Mouse (Mus musculus) forelimb bud, embryonic 11.5 days (tissue): ENCODE measurements at regions not wholly inside any gene's neighbourhood (a gene's known extent, or its start where the extent isn't known, plus 50 kb on each side); places are given as distances from the start of the nearest gene placed in this dataset.
A peak's percentile ranks its signal among the peaks of the same experiment; 100 is the strongest.

Source experiments
- DNase-seq: peaks from one replicate; pipeline ENCODE4 v3.0.0-alpha.2; 2012; ENCODE audit warnings: low read depth, low spot score

GRCm38 (mm10) chr14:25272366-25273156 is 186.4 kb upstream of the Zmiz1 start:
- peak; percentile 27 for DNase-seq

DNA sequence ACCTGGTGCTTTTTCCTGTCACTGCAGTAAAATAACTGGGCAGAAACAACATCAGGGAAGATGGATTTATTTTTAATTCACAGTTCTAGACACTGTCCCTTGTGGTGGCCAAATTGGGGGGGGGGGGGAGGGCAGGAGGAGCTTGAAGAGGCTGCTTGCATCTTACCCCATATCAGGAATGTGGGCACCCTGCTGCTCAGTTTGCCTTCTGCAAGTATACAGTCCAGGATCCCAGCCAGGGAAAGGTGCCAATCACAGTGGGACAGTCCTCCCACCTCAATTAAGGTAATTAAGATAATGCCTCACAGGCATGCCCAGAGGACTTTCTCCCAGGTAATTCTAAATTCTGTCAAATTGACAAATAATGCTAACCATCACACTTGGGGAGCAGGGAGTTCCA is 179.2 kb upstream of the Zmiz1 start:
- DNase-seq = no peak

DNA sequence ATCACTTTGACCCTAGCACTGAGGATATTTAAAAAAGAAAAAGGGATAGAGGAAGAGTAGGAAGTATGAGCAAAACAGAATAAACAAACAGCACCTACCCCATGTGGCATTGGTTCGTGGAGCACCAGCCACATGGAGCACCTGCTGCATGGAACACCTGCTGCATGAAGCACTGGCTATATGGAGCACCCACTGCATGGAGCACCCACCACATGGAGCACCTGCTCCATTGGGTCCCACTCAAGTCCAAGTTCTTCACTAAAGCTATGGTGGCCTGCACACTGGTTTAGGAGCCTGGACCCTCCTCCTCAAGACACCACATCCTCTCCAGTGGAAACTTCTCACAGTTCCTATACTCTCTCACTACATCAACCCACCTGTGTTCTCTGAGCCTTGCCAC is 166.4 kb upstream of the Zmiz1 start:
- DNase-seq = no peak

DNA sequence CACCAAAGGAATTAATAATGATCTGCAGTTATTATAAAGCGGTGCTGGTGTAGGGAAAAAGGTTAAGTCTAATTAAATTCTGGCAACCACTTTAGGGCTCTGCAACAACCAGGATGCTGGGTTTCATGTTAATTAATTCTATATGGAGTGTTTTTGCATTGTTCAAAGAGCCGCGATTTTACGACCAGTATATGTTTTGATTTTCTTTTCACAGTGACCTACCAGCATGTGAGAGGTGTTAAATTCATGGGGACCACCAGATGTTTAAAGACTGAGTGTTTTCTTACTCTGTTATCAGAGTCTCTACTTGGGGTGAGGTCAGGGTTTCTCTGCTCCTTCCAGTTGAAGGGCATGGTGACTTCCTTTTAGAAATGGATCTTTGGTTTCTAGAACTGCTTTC is 164.8 kb upstream of the Zmiz1 start:
- DNase-seq = peak; percentile 58

DNA sequence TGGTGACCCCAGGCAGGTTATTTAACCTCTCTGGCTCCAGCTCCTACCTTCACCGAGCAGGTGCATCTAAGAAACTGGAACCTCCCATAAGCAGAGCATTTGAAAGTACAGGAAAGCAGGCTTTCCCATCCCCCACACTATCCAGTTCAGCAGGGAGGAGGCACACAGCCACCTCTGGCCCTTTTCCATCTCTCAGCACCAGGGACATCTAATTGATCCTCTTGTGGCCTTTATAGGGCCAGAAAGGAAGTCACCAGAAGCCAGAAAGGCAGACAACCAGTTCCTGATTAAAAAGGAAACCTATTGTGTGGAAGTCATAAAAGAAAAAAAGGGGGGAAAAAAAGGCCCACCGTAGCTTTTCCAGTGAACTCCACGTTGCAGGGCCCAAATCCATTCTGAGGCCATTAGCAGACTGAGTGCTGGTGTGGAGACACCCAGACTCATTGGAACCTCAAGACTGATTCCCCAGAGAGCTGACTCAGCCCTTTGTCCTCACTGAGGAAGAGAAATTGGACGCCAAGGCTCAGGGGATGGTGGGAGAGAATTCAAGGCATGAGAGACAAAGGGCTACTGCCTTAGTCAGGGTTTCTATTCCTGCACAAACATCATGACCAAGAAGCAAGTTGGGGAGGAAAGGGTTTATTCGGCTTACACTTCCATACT is 163.2 kb upstream of the Zmiz1 start:
- DNase-seq = no peak

- DNase-seq = no peak
Observed at GRCm38 (mm10) chr14:25299673-25300190, 159.3 kb upstream of the Zmiz1 start.

DNA sequence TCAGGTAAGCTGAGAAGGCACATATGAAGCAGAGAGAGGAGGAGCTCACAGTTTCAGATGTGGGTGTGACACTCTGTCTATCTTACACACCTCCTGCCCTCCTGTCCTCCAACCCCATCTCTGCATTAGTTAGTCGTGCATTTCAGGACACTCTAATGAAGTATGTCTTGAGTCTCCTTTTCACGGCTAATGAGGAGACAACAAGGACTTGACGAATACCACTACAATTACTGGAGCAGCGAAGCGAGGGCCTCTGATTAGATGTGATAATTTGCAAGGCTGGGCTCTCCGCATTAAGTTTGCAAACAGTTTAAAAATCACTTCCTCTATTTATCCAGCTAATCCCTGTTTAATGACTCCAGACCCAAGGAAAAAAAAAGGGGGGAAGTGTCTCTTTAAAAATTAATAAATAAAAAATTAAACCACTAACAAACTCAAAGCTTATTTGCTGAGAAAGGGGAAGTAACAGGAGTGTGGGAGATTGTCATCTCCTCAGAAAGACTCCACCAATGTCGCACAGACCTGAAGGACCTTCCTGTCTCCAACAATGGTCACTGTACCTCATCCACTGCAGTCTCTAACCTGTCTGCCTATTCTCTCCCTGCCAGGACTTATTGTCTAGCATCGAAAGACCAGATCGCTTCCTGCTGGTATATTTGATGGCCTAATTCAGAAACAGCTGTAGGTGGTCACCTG is 157.5 kb upstream of the Zmiz1 start:
- no peak for DNase-seq

DNA sequence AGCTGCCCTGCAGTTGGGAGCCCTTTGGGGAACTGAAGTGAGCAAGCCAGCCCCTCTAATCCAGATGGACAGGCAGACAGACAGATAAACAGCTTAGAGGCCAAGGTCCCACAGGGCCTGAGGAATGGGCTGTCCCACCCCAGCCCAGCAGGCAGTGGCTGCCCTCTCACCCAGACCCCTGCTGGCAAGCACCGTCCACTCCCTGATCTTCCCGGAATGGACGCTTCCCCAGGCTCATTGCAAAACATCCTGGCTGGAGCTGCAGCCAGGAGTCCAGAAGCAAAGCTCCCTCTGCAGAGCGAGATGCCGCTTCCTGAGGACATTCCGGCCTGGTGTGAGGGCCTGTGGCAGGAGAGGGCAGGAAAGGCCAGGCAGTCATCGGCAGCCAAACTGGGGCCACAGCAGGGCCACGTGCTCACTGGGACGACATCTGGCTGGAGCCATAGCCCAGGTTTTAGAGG is 154.6 kb upstream of the Zmiz1 start:
- no peak for DNase-seq

GRCm38 (mm10) chr14:25306166-25306565 is 152.8 kb upstream of the Zmiz1 start:
- no peak for DNase-seq

DNA sequence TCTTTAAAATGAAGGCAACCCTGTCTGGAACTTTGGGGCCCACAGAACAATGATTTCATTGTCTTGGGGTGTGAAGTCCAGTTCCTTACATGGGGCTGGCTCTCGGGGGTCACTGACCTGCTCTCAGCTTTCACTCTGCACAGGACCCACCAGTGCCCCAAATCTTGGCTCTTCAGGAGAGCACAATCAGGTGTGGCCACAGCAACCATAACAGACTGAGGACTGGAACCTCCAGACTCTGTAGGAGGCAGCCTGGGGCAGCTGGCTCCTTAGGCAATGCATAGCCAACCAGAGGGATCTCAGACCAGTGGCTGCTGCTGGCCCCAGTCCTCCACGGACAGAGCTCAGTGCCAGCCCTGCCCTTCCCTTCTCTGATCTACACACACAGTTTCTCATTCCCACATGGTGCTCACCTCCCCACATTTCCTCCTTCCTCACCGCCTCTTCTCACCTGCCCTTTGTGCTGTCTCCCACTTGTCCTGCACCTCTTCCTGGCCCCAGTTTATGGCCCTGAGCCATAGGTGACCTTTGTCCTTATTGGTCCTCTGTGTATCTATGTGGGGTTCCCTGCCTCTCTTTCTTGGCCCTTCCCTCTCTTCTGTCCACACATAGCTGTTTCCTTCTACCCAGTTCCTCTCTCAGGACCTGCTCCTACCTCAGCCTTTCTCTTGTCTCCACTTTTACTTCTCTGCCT is 151.9 kb upstream of the Zmiz1 start:
- DNase-seq = no peak

DNA sequence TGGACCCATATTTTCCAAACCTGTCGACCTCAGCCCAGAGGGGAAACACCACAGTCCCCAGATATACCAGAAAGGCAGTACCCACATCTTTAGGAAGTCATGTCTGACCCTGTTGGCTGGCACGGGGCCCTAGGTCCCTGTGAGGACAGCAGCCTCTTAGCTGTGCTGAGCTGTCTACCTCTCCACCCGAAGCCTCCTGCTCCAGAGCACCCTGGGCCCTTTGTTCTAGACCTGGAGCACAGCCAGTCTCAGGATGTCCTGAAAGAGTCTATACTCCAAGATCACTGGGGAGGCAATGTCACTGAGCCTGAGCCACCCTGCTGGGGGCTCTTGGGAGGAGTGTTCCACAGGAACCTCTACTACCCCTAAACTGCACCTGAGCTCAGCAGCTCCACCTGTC is 150.9 kb upstream of the Zmiz1 start:
- no peak for DNase-seq

DNA sequence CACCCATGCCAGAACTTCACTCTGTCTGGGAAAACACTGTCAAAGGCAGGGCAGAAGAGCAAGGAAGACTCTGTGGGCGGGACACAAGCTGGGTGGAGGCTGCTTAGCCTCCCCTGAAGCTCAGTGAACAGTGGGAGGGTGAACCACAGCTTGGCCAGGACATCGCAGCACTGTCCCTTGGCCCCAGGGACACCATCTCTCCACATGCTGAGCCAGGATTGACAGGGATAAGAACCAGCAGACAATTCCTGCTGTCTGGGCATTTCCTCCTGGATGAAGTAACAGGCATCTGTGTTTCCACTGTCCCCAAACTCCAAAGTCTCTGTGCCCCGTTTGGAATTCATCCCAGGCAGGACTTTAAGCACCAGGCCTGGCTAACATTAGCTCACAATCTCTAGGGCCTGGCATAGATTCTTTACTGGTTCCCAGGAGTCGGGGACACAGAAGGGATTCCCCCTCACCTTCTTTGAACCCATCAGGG is 148.3 kb upstream of the Zmiz1 start:
- DNase-seq = no peak

DNA sequence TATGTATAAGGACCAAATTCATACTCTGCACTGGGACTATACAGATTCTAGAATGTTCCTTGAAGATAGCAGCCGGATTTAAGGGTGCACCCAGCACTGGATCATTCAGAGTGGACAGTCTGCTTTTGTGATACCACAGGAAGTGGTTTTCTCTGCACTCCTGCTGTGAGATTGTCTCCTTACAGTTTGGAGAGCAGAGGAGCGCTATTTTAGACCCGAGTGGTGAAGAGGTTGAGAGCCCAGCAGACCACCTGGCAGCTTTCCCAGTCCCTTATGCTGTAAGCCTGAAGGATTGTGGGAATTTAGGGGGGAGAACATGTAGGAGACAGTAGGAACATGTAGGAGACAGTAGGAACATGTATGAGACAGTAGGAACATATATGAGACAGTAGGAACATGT is 147.5 kb upstream of the Zmiz1 start:
- DNase-seq = no peak

GRCm38 (mm10) chr14:25312135-25312534 is 146.8 kb upstream of the Zmiz1 start:
- DNase-seq = no peak

- no peak for DNase-seq
Observed at GRCm38 (mm10) chr14:25312814-25313426, 146.1 kb upstream of the Zmiz1 start.

GRCm38 (mm10) chr14:25313693-25314240 is 145.2 kb upstream of the Zmiz1 start:
- no peak for DNase-seq

- DNase-seq = no peak
Observed at GRCm38 (mm10) chr14:25316491-25316890, 142.5 kb upstream of the Zmiz1 start.

DNA sequence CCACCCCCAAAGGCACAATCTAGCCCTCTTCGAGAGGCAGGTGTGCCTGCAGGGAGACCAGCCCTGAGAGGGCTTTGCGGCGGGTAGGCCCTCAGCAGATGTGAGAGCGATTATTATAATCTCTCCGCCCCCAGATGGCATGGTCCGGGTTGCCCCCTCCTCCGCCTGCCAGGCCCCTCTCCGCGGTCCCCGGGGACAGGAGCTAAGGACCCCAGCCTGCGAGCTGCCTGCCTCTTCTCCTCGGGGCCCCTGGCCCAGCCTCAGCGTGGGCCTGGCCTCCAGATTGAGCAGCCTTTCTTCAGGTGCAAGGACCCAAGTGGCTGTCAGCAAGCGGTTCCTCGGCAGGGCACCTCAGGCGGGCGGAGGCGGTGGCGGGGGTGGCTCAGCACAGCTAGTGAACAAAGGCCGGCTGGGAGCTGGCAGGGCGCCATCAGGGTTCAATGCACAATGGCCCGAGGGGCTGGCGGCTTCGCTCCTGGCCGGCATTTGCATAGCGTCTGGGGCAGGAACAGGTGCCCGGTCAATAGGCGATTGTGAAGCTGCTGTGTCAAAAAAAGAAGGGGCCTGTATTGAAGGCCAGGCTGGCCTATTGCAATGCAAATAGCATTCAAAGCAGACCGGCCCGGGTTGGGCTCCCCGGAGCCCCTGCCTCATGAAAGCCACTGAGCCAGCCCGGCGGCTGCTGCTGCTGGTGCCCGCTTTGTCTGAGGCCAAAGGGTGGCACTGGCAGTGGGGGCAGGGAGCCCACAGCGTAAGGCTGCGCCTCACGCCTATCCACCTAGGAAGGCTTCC is 141.1 kb upstream of the Zmiz1 start:
- DNase-seq = peak; percentile 69

- DNase-seq = no peak
Observed at GRCm38 (mm10) chr14:25318909-25319308, 140.1 kb upstream of the Zmiz1 start.

DNA sequence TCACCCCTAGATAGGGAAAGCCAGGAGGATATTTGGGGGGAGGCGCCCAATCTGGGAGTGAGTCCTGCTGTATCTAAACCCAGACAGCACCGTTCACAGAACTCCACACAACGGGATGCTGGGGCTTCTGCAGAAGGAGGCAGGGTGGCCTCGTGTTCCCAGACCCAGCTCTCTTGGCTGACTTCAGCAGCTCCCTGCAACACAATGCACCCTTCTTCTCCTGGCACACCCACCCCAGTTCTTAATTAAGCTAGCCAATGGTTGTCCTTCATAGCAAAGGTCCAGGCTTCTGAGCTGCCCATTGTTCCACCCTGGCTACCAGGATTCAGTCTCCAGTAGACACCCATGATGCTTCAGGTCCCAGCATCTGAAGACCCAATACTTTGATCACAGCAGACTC is 138.8 kb upstream of the Zmiz1 start:
- no peak for DNase-seq
